Mouse (Mus musculus) gastrocnemius, postnatal 14 days (tissue): ENCODE results near the gene Exoc5. TPM values are rescaled to one million over a fixed set of nuclear protein-coding genes. Genes with fewer than 3 reads are reported as not detected.
A peak's percentile ranks its signal among the peaks of the same experiment; 100 is the strongest.

Experiments
- DNase-seq: peaks from one replicate; pipeline ENCODE4 v3.0.0; 2021; ENCODE audit warnings: mixed read lengths
- intact Hi-C: fragments of 180-260 bp; cut with DNase I; formaldehyde crosslinking; loops from one replicate; pipeline ENCODE4 v1.15.1; 2025; ENCODE audit warnings: low total_unique reads
- total RNA-seq, 2 experiments: library from RNA; stranded (reverse); gene quantifications; 2 replicates each; pipeline ENCODE4 v1.2.3; 2021

The Exoc5 gene
- total RNA-seq, 2 experiments from 2014 or later, result 16.2 to 20.6 TPM

DNA sequence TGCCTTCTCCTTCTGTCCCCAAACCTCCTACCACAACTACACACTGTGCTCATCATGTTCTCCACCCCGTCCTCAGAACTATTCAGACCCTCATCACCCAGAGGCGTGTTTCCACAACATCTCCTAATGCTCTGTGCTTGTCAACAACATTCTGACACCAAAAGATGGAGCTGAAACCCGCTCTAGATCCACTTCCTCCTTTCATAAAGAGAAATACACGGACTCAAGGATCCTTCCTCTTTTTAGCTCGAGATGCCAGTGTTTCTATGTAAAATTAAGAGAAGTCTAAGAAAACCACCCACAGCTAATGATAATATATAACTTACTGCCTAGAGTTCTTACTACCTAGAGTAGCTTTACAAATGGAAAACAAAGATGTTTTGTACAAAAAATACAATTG is 46.7 kb downstream of the Exoc5 start:
- DNase-seq, result no peak
- intact Hi-C loops, result no loop called here

DNA sequence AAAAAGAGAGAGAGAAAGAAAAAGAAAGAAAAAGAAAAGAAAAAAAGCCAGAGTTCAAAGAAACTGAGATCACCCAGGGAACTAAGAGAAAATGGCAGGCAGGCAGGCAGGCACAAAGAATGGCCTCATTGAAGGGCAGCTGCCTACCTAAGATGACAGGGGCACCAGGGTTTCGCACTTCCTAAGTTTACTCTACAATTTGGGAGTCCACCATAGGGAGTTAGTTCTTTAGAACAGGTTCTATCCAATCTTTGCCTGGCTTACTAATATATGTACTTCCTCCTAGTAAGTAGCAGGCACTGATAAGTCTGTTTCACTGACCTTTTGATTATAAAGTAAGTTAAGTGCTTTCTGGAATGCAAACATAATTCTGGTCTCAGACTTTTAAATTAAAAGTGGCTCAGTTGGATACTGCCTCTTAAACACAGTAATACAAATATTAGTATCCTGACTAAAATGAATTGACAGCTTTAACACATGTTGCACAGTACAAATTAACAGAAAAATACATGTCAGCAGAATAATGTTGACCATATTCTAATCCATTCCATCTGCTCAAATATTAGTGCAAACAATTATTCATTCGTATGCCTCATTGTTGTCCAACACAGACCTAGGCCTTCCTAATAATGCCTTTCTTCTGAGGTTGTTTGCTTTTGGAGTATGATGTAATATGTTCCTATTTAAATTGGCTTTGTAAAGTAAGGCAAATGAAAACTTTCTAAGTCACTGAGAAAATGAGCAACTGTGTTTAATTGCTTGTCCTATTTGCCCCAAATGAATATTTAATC is 57.9 kb downstream of the Exoc5 start:
- DNase-seq, result no peak
- intact Hi-C loops, result no loop called here

DNA sequence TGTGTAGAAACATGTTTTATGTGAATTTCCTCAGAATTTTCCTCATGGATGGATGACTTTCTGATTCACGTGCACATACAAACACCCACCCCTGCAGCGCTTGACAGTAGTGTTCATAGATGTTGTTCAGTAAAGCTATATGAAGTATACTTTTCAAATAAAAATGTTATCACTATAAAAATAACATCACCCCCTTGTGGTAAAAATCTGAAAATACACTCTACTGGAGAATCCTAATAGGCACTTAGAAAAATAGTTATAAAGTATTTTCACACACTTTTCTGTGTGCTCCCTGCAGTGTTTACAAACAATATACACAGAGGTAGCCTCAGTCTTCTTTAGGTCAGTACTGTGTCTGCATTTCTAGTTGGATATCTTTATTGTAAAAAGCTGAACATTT is 58.5 kb downstream of the Exoc5 start:
- no peak for DNase-seq
- intact Hi-C loops, result no loop called here

DNA sequence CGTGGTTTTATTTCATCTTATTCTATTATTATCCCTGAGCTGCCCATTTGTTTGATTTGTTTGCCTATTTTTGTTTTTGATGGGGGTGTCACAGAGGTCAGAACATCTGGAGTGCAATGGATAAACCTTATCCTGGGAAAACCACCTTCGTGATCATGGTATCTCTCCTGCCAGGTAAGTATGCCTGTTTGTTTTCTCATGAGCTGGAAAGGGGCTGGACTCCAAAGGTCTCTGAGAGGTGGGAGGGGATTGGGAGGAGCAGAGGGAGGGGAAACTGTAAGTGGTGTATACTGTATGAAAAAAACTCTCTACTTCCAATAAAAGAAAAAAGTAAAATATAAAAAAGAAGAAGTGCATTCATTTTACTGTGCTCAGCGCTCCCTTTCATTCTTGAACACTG is 64.8 kb downstream of the Exoc5 start:
- DNase-seq, result no peak
- intact Hi-C loops, result no loop called here

DNA sequence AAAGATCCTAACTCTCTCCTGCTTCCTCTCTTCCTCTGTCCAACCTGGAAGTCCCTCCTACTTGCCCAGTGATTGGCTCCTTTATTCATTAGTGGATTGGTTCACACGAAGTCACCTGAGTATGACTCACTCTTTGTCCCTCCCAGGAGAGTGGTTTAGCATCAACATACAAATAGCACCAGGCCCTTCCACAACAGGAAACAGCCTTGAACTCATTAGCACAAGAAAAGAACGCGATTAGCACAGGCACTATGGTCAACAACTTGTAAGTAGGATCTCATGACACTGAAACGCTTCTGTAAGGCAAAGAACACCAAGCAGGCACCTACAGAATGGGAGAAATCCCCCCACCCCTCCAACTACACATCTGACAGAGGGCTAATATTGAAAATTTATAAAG is 67.7 kb downstream of the Exoc5 start:
- intact Hi-C loops, result no loop called here

GRCm38 (mm10) chr14:48993861-48994260 is 72.6 kb downstream of the Exoc5 start:
- DNase-seq, result no peak
- intact Hi-C loops, result no loop called here

More for the DNA sequence above, 67.7 kb downstream of the Exoc5 start:
- no peak for DNase-seq

DNA sequence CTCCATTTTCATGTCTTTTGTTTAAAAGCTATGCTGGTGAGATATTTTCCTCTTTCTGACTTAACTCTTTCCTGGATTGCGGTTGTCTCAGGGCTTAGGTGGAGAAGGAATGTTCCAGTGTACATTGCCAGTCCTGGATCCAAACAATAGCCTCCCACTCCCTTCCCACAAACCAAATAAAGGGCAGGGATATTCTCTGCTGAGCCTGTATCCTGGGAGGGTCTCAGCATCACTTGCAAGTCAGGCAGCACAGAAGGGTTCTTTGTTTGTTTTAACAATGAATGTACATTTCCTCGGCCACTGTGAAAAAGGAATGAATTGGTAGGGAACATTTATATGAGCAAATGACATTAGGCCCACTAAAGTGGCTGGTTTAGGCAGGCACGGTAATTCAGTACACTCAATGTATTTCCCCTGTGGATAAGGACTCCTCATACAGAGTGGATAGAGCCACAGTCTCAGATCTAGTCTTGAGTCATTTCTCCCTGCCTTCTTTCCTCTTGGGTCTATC is 74.3 kb downstream of the Exoc5 start:
- intact Hi-C loops, result no loop called here
- no peak for DNase-seq

- intact Hi-C loops, result no loop called here
- no peak for DNase-seq
These were observed 75.3 kb downstream of the Exoc5 start for GRCm38 (mm10) chr14:48991144-48991522.

GRCm38 (mm10) chr14:48990471-48991143 is 75.8 kb downstream of the Exoc5 start:
- intact Hi-C loops, result no loop called here
- DNase-seq, result peak; percentile 68

- intact Hi-C loops, result loop anchor here (10.0 kb wide), 1 partner anchor 465 kb away; no protein-coding TSS in a partner anchor
- DNase-seq, result no peak
These were observed 76.6 kb downstream of the Exoc5 start for GRCm38 (mm10) chr14:48989831-48990230.

DNA sequence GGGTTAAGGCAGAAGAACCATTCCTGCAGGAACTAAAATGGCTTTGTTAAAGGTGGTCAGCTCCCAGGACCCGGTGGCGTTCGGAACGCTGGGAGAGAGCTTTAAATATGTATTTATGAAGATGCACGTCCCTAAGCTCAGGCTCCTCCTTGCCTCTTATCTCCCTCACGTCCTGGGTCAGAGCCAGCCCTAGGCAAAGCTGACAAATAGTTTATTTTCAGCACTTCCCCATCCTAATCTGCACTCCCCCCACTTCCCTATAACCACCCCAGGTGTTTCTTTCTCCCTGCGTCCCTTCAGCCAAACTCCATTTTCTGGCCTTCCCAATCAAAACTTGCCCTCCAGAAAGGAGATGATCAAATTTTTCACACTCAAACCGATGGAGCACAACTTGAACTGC is 80.2 kb downstream of the Exoc5 start:
- intact Hi-C loops, result loop anchor here (10.0 kb wide), 1 partner anchor 461 kb away; no protein-coding TSS in a partner anchor
- no peak for DNase-seq

DNA sequence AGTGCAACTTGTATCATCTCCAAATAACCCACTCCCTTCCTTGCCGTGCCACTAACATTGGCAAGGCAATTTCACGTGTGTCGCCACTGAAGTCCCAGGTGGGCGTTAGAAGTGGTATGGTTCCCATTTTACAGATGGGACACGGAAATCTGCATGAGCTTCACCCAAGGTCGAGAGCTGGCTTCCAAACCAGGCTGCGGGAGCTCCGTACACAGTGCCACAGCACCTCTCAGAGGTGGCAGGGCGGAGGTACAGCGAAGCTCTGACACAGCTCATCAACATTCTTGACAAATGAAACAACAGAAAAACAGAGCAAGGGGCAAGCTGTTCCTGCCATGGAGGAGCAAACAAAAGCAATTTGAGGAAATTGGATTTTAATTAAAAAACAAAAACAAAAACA is 80.8 kb downstream of the Exoc5 start:
- DNase-seq, result no peak
- intact Hi-C loops, result loop anchor here (10.0 kb wide), 1 partner anchor 461 kb away; no protein-coding TSS in a partner anchor

- no peak for DNase-seq
- intact Hi-C loops, result no loop called here
These were observed 87.5 kb downstream of the Exoc5 start for GRCm38 (mm10) chr14:48978971-48979388.

- DNase-seq, result no peak
These were observed 94.9 kb downstream of the Exoc5 start for GRCm38 (mm10) chr14:48971546-48971945.

DNA sequence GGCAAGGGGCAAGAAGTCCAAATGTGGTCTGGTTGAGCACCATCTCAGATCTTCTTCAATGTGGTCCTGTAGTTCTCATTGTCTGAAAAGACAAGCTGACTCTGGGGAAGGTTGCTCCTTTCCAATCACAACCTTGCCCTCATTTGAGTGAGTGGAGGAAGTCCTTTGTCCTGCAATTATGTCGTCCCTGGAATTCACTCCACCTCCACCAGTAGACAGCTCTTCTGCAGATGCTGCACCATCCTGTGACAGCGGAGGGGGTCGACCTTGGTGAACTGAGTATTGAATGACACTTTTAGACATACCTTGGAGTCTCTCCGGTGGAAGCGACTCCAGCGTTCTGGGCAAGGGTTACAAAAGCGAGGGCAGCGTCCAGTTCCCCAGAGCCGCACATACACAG is 97.8 kb downstream of the Exoc5 start:
- no peak for DNase-seq
- intact Hi-C loops, result no loop called here

More at GRCm38 (mm10) chr14:48971546-48971945, 94.9 kb downstream of the Exoc5 start:
- intact Hi-C loops, result no loop called here

Other genes with a start within 250 kb of the Exoc5 start
- gene Ap5m1, start 556 bp downstream of the Exoc5 start, total RNA-seq, result 1 to 10 TPM; 8.3 to 8.5 TPM
- gene Naa30, start 105.6 kb upstream of the Exoc5 start, total RNA-seq, result 10 to 100 TPM; 17.1 to 21.4 TPM
- gene ccdc198, start 178.8 kb upstream of the Exoc5 start, total RNA-seq, result not detected